Mouse (Mus musculus) stomach, postnatal 0 days (tissue): ENCODE data around the gene 4930519P11Rik.
A peak's percentile ranks its signal among the peaks of the same experiment; 100 is the strongest.

Source experiments
- CTCF ChIP-seq: IDR thresholded peaks from 2 replicates; pipeline ENCODE4 v1.5.1; 2016; ENCODE audit warnings: antibody characterized with exemption, low read depth, mild to moderate bottlenecking, moderate library complexity
- EP300 ChIP-seq: optimal IDR thresholded peaks from 2 replicates; pipeline ENCODE3; 2016; ENCODE audit warnings: antibody characterized with exemption

- TF ChIP-seq CTCF (peak; percentile 34), EP300 (no peak)
Observed at GRCm38 (mm10) chr2:154650404-154650803, 37.2 kb upstream of the 4930519P11Rik start.
